Mouse (Mus musculus) myocyte (in vitro differentiated cells): Measurements from ENCODE around the gene Tshz2. TPM values are rescaled to one million over a fixed set of nuclear protein-coding genes. Genes with fewer than 3 reads are reported as not detected.

Experiments
- H3K27me3 ChIP-seq: one replicate; pipeline ENCODE4 v1.6.1; 2011; ENCODE audit not compliant: control insufficient read depth, insufficient read depth, insufficient read length
- H3K36me3 ChIP-seq: one replicate; pipeline ENCODE4 v1.6.1; 2011; ENCODE audit not compliant: control insufficient read depth, insufficient read depth
- H3K4me2 ChIP-seq: one replicate; pipeline ENCODE4 v1.6.1; 2011; ENCODE audit warnings: low read depth, control low read depth
- H3K4me3 ChIP-seq: one replicate; pipeline ENCODE4 v1.5.1; 2011; ENCODE audit warnings: mild to moderate bottlenecking, control low read depth, moderate library complexity
- H3K79me2 ChIP-seq: one replicate; pipeline ENCODE4 v1.6.1; 2011; ENCODE audit not compliant: control insufficient read depth, insufficient read depth
- H3ac ChIP-seq: one replicate; pipeline ENCODE4 v1.6.1; 2011; ENCODE audit not compliant: control insufficient read depth, insufficient read length
- CEBPB ChIP-seq: IDR thresholded peaks from 2 replicates; pipeline ENCODE4 v1.6.1; 2011; ENCODE audit warnings: mild to moderate bottlenecking, moderate library complexity; ENCODE audit not compliant: poor library complexity, insufficient read depth, severe bottlenecking
- E2F4 ChIP-seq: IDR thresholded peaks from one replicate; pipeline ENCODE4 v1.6.1; 2011; ENCODE audit warnings: mild to moderate bottlenecking, control low read depth, moderate library complexity; ENCODE audit not compliant: insufficient read depth
- MAX ChIP-seq: IDR thresholded peaks from one replicate; pipeline ENCODE4 v1.6.1; 2011; ENCODE audit warnings: low read depth, mild to moderate bottlenecking, control low read depth
- MYOD1 ChIP-seq, 3 experiments: IDR thresholded peaks; one replicate each; pipeline ENCODE4 v1.6.1; 2011; ENCODE audit warnings: control low read depth in 2 of 3, low read depth in 2 of 3, mild to moderate bottlenecking in 2 of 3, moderate library complexity in 1 of 3; ENCODE audit not compliant: insufficient read length in 2 of 3, control insufficient read depth in 1 of 3
- MYOG ChIP-seq, 3 experiments: IDR thresholded peaks; one replicate each; pipeline ENCODE4 v1.6.1; 2011; ENCODE audit warnings: control low read depth in 2 of 3, low read depth in 2 of 3, mild to moderate bottlenecking in 2 of 3; ENCODE audit not compliant: insufficient read length in 2 of 3, control insufficient read depth in 1 of 3, insufficient read depth in 1 of 3
- POLR2A ChIP-seq: IDR thresholded peaks from one replicate; pipeline ENCODE4 v1.6.1; 2011; ENCODE audit warnings: low read depth, mild to moderate bottlenecking, control low read depth, moderate library complexity; ENCODE audit not compliant: insufficient read length
- POLR2AphosphoS2 ChIP-seq: IDR thresholded peaks from one replicate; pipeline ENCODE4 v1.6.1; 2011; ENCODE audit warnings: low read depth, control low read depth; ENCODE audit not compliant: insufficient read length
- REST ChIP-seq: IDR thresholded peaks from one replicate; pipeline ENCODE4 v1.6.1; 2011; ENCODE audit warnings: mild to moderate bottlenecking, control low read depth, moderate library complexity; ENCODE audit not compliant: insufficient read depth, insufficient read length
- SRF ChIP-seq: IDR thresholded peaks from one replicate; pipeline ENCODE4 v1.6.1; 2011; ENCODE audit warnings: low read depth; ENCODE audit not compliant: control insufficient read depth, insufficient read length
- TCF12 ChIP-seq: IDR thresholded peaks from one replicate; pipeline ENCODE4 v1.6.1; 2011; ENCODE audit warnings: mild to moderate bottlenecking, control low read depth; ENCODE audit not compliant: poor library complexity, insufficient read depth, severe bottlenecking
- TCF3 ChIP-seq: IDR thresholded peaks from one replicate; pipeline ENCODE4 v1.6.1; 2011; ENCODE audit warnings: low read depth, control low read depth; ENCODE audit not compliant: insufficient read length
- USF1 ChIP-seq: IDR thresholded peaks from one replicate; pipeline ENCODE4 v1.6.1; 2011; ENCODE audit warnings: low read depth, mild to moderate bottlenecking, control low read depth, moderate library complexity
- polyA plus RNA-seq: library from polyadenylated mRNA; unstranded; fragments of >200 nt; fragmentation: generic; extraction: Trizol; gene quantifications from one replicate; pipeline ENCODE4 v1.2.1, GENCODE M21; 2012; ENCODE audit warnings: missing spikeins

The Tshz2 gene
- polyA plus RNA-seq, 1 experiment = not detected

GRCm38 (mm10) chr2:169902896-169903295, 270.1 kb downstream of the Tshz2 start:
- Histone ChIP-seq H3K36me3 (no peaks in the 10 kb centered on the region), H3K79me2 (no peaks in the 10 kb centered on the region), H3K27me3 (no peaks in the 10 kb centered on the region), H3K4me2 (no peak overlapping the region), H3K4me3 (no peak overlapping the region), H3ac (no peak overlapping the region)
- TF ChIP-seq POLR2AphosphoS2 = no peak
- no peak for TF ChIP-seq USF1
- TF ChIP-seq REST = no peak
- TF ChIP-seq SRF = no peak
- no peak for TF ChIP-seq MAX
- no peak for TF ChIP-seq POLR2A
- TF ChIP-seq MYOG (IDR thresholded peaks at IDR 0.05; ENCODE audit: control insufficient read depth in 1 of 3, insufficient read depth in 1 of 3, insufficient read length in 2 of 3, low read depth in 2 of 3) = no peak
- TF ChIP-seq E2F4 = no peak
- TF ChIP-seq MYOD1 (IDR thresholded peaks at IDR 0.05; ENCODE audit: control insufficient read depth in 1 of 3, insufficient read length in 2 of 3, low read depth in 2 of 3) = no peak
- TF ChIP-seq TCF12 = no peak
- no peak for TF ChIP-seq CEBPB
- no peak for TF ChIP-seq TCF3

- H3ac ChIP-seq = no peak overlapping the region
Measured at GRCm38 (mm10) chr2:169906396-169906795, 273.6 kb downstream of the Tshz2 start.

GRCm38 (mm10) chr2:169907979-169908378, 275.2 kb downstream of the Tshz2 start:
- H3K36me3 ChIP-seq = no peaks in the 10 kb centered on the region
- H3K79me2 ChIP-seq = no peaks in the 10 kb centered on the region
- TF ChIP-seq TCF12 = no peak
- no peak for TF ChIP-seq CEBPB
- no peak for TF ChIP-seq SRF
- no peak for TF ChIP-seq E2F4
- no peak for TF ChIP-seq USF1
- TF ChIP-seq POLR2A = no peak
- no peak for TF ChIP-seq REST
- TF ChIP-seq TCF3 = no peak
- TF ChIP-seq MYOG (IDR thresholded peaks at IDR 0.05; ENCODE audit: control insufficient read depth in 1 of 3, insufficient read depth in 1 of 3, insufficient read length in 2 of 3, low read depth in 2 of 3) = no peak
- TF ChIP-seq MAX = no peak
- no peak for TF ChIP-seq MYOD1 (IDR thresholded peaks at IDR 0.05; ENCODE audit: control insufficient read depth in 1 of 3, insufficient read length in 2 of 3, low read depth in 2 of 3)
- no peak for TF ChIP-seq POLR2AphosphoS2
- H3K4me2 ChIP-seq = no peak overlapping the region
- H3K27me3 ChIP-seq = no peaks in the 10 kb centered on the region
- no peak overlapping the region for H3ac ChIP-seq
- no peak overlapping the region for H3K4me3 ChIP-seq

More at GRCm38 (mm10) chr2:169906396-169906795, 273.6 kb downstream of the Tshz2 start:
- Histone ChIP-seq H3K36me3 (no peaks in the 10 kb centered on the region), H3K79me2 (no peaks in the 10 kb centered on the region), H3K4me3 (no peak overlapping the region), H3K27me3 (no peaks in the 10 kb centered on the region), H3K4me2 (no peak overlapping the region)
- no peak for TF ChIP-seq CEBPB
- no peak for TF ChIP-seq MYOG (IDR thresholded peaks at IDR 0.05; ENCODE audit: control insufficient read depth in 1 of 3, insufficient read depth in 1 of 3, insufficient read length in 2 of 3, low read depth in 2 of 3)
- no peak for TF ChIP-seq REST
- no peak for TF ChIP-seq POLR2A
- no peak for TF ChIP-seq USF1
- TF ChIP-seq TCF12 = no peak
- TF ChIP-seq POLR2AphosphoS2 = no peak
- no peak for TF ChIP-seq SRF
- no peak for TF ChIP-seq E2F4
- no peak for TF ChIP-seq MYOD1 (IDR thresholded peaks at IDR 0.05; ENCODE audit: control insufficient read depth in 1 of 3, insufficient read length in 2 of 3, low read depth in 2 of 3)
- no peak for TF ChIP-seq MAX
- no peak for TF ChIP-seq TCF3

- TF ChIP-seq SRF (no peak), CEBPB (no peak), REST (no peak), MYOG (IDR thresholded peaks at IDR 0.05; ENCODE audit: control insufficient read depth in 1 of 3, insufficient read depth in 1 of 3, insufficient read length in 2 of 3, low read depth in 2 of 3) (no peak), MYOD1 (IDR thresholded peaks at IDR 0.05; ENCODE audit: control insufficient read depth in 1 of 3, insufficient read length in 2 of 3, low read depth in 2 of 3) (no peak), E2F4 (no peak), TCF3 (no peak), USF1 (no peak), TCF12 (no peak), POLR2A (no peak), MAX (no peak), POLR2AphosphoS2 (no peak)
- Histone ChIP-seq H3K36me3 (no peaks in the 10 kb centered on the region), H3K27me3 (no peaks in the 10 kb centered on the region), H3ac (no peak overlapping the region), H3K4me3 (no peak overlapping the region), H3K4me2 (no peak overlapping the region), H3K79me2 (no peaks in the 10 kb centered on the region)
Measured at GRCm38 (mm10) chr2:169910606-169911005, 277.8 kb downstream of the Tshz2 start.
